Mouse (Mus musculus): ENCODE measurements around the gene Pigp.

DNA sequence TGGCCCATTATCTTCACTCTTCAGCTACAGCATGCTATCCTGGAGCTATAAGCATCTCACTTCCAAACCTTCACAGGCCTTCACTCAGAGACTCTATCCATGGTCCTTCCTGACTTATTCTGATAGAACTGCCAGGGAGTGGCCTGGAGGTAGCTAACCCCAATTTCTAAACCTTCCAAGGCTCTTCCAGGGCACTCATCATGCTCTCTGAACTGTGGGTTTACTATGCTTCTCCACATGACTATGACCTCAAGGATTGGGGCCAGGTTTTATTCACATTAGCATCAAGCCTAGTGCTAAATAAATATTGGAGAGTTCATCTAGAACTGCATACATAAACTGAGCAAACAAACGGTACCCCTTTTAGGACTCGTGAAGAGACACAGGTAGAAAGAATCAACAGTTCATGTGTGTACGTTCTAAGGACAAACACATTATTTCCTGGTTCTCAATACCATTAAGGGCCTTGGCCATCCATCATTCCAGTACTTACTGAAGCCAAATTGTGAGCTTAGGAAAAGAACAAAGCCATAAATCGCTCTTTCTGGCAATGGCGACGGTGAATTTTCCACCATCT is 2.0 kb downstream of the Pigp start:
- TF ChIP-seq MAFK (IDR thresholded peaks at IDR 0.05; ENCODE audit: insufficient read depth, low read depth, low read length): no peak
- no peak for TF ChIP-seq CHD2 (IDR thresholded peaks at IDR 0.05; ENCODE audit: low read depth, low read length)
